Mouse (Mus musculus): ENCODE measurements around the gene Gnaz.

Gnaz gene

GRCm38 (mm10) chr10:74966850-74967451, at the start of gene Gnaz:
Gnaz (plus strand) TSS chr10:74967177.
- peak; percentile 97 for DNase-seq (ENCODE audit: low read depth, low spot score)

DNA sequence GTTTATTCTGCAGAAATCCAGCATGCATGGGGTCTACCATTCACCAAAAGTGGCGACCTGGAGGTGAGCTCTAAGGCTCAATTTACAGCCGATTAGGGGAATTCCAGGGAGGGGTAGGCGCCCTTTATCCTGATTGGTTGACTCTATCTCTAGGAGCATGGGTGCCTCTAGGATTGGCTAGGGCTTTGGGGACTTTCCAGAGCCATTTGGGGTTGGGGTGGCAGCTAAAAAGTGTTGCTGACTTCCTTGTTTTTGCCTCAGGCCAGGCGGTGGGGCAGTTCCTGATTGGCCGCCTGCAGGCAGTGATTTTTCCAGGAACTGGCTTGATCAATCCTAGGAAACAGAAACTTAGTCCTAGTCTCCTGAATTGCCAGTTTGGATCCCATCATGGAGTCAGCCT, 47.7 kb upstream of the Gnaz start:
- DNase-seq (ENCODE audit: low read depth, low spot score) = peak; percentile 62

GRCm38 (mm10) chr10:74920853-74921567, 46.0 kb upstream of the Gnaz start:
- peak; percentile 72 for DNase-seq (ENCODE audit: low read depth, low spot score)

GRCm38 (mm10) chr10:74921614-74922013, 45.4 kb upstream of the Gnaz start:
- no peak for DNase-seq (ENCODE audit: low read depth, low spot score)

- DNase-seq (ENCODE audit: low read depth, low spot score) = peak; percentile 20
These were observed 44.2 kb upstream of the Gnaz start for GRCm38 (mm10) chr10:74922763-74923162.

DNA sequence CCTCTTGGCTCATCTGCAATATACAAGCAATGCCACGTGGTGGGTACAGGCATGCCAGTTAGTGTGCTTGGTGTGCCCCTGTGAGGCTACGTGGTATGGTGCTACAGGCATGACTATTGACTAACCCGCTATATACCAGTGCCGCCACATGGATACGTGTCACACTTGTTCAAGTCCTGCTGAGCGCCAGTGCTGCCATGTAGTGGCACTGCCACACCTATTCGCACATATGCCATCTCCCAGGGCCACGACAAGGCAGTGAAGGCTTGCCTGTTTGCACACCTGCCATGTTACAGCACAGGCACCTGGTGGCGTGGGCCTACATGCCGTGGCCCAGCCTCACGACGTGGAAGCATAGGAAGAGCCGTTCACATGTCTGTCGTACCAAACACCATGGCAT, 42.7 kb upstream of the Gnaz start:
- DNase-seq (ENCODE audit: low read depth, low spot score) = no peak

- peak; percentile 72 for DNase-seq (ENCODE audit: low read depth, low spot score)
These were observed 41.7 kb upstream of the Gnaz start for GRCm38 (mm10) chr10:74925324-74925723.

DNA sequence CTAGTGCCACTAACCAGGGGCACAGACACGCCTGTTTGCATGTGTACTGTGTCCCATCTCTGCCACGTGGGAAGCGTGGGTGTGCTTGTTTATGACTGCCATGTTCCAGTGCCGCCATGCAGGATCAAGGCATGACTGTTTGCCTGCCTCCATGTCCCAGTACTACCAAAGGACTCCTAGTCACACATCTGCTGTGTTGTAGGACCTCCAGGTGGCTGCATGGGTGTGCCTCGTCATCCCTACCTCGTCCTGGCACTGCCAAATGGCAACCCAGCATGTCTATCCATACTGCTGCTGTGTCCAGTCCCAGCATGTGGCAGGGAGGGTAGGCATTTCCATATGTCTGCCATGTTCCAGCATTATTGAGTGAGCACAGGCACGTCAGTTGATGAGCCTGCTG, 38.7 kb upstream of the Gnaz start:
- DNase-seq (ENCODE audit: low read depth, low spot score) = no peak

- peak; percentile 56 for DNase-seq (ENCODE audit: low read depth, low spot score)
These were observed 37.4 kb upstream of the Gnaz start for GRCm38 (mm10) chr10:74929578-74929977.

DNA sequence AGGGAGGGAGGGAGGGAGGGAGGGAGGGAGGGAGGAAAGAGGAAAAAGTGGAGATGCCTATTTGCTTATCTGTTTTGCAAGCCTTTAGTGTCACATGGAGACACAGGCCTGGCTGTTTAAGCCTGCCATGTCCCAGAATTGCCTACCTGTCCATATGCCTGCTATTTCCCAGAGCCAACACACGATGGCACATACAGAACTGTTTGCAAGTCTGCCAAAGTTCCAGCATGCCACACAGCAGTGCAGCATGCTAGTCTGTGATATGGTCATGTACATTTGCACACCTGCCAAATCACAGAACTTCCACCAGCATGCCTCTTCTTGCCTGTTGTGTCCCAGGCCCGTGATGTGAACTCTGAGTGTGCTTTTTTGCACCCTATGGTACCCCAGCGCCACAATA, 36.4 kb upstream of the Gnaz start:
- DNase-seq (ENCODE audit: low read depth, low spot score) = no peak

GRCm38 (mm10) chr10:74931631-74932030, 35.3 kb upstream of the Gnaz start:
- no peak for DNase-seq (ENCODE audit: low read depth, low spot score)

GRCm38 (mm10) chr10:74932487-74932886, 34.5 kb upstream of the Gnaz start:
- no peak for DNase-seq (ENCODE audit: low read depth, low spot score)

DNA sequence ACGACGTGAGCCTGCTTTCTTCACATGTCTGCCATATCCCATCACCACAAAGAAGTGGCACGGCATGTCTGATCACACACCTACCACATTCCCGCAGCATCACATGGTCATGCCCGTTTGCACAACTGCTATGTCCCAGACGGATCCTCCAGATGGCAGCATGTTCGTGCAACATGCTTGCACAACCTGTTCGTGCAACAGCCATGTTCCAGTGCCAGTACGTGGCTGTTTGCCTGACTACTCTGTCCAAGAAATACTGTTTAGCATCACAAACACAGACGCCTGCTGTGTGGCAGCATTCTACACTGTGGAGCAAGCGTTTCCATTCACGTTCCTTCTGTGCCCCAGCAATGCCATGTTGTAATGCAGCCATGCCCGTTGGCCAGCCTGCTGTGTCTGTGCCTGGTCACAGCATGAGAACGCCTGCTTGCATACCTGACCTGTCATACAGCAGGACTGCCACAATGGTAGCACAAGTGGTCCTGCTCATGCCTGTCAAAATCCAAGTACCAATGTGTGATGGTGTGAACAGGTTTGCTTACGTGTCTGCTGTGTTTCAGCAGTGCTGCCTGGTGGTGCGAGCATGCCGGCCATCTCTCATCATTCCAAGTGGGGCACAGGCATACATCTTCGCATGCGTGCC, 33.3 kb upstream of the Gnaz start:
- no peak for DNase-seq (ENCODE audit: low read depth, low spot score)

DNA sequence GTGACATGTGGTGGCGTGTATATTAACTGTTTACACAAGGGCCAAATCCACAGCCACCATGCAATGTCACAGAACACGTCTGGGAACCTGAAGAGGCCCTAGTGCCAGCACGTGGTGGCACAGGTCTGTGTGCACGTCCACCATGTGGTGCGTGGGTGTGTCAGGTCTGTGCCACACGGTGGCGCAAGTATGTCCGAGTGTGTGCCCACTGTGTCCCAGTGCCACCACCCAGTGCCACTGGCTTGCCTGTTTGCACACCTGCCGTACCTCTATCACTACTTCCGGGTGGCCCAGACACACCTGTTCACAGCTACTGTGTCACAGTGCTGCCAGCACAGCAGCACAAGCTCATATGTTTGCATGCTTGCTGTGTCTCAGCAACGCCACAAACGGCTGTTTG, 32.5 kb upstream of the Gnaz start:
- no peak for DNase-seq (ENCODE audit: low read depth, low spot score)

DNA sequence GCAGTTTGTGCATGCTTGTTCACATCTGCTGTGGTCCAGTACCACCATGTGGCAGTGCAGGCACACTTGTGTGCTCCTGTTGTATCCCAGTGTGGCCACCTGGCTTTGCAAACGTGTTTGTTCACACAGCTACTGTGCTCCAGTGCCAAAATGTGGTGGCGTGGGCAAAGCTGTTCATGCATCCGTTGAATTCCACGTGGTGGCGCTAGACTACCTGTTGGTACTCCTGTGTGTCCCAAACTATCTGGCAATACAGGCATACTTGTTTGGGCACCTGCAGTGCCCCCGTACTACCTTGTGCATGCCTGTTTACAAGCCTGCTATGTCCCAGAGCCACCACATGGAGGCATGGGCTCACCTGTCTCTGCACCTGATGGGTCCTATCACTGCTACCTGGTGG, 32.0 kb upstream of the Gnaz start:
- DNase-seq (ENCODE audit: low read depth, low spot score) = peak; percentile 74

- DNase-seq (ENCODE audit: low read depth, low spot score) = peak; percentile 59
These were observed 29.8 kb upstream of the Gnaz start for GRCm38 (mm10) chr10:74937003-74937790.

DNA sequence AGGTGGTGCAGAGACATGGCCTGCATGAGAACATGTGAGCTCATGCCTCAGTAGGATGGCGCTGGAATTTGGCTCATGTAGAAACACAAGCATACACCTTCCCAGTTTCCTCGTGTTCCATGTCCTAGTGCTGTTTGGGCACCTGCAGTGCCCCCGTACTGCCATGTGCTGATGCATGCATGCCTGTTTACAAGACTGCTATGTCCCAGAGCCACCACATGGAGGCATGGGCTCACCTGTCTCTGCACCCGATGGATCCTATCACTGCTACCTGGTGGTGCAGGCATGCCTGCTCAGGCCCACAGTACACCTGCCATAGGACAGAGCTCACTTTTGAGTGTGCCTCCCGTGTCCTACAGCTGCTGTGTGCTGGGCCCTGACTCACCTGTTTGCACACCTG, 28.6 kb upstream of the Gnaz start:
- DNase-seq (ENCODE audit: low read depth, low spot score) = no peak

GRCm38 (mm10) chr10:74939300-74939699, 27.7 kb upstream of the Gnaz start:
- no peak for DNase-seq (ENCODE audit: low read depth, low spot score)

DNA sequence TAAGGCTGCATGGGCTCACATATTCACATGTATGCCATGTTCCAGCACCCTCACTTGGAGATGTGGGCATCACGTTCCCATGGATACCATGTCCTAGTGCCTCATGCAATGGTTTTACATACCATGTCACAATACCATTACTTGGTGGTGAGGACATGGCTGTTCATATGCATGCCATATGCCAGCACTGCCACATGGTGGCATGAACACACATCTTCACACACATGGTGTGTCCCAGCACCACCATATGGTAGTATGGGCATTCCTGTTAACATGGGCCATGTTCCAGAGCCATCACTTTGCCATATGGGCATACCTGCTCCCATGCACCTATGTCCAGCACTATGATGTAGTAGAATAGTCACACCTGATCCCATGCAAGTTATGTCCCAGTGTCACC, 26.2 kb upstream of the Gnaz start:
- no peak for DNase-seq (ENCODE audit: low read depth, low spot score)

- DNase-seq (ENCODE audit: low read depth, low spot score) = peak; percentile 26
These were observed 14.0 kb upstream of the Gnaz start for GRCm38 (mm10) chr10:74952830-74953443.

DNA sequence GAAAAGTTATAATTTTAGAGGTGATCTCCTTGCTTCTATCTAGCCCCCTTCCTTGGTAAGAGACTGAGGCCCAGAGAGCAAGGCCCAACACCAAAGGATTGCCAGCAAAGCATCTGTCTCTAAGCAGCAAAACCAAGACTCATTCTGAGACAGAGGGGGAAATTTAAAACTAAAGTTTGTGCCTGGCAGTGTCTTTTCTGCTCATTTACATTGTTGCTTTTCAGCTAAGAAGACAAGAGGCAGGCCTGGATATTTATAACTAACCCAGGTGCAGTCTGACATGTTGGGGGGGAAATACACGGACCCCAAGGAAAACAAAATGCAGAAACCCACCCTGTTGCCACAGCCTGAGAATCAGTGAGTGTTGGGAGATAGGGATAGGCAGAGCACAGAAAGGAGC, 2.6 kb upstream of the Gnaz start:
- DNase-seq (ENCODE audit: low read depth, low spot score) = no peak

Data from ES-CJ7 (cell line).